8 mouse cellular contexts compared by ENCODE assay signal in the genomic region with DNA sequence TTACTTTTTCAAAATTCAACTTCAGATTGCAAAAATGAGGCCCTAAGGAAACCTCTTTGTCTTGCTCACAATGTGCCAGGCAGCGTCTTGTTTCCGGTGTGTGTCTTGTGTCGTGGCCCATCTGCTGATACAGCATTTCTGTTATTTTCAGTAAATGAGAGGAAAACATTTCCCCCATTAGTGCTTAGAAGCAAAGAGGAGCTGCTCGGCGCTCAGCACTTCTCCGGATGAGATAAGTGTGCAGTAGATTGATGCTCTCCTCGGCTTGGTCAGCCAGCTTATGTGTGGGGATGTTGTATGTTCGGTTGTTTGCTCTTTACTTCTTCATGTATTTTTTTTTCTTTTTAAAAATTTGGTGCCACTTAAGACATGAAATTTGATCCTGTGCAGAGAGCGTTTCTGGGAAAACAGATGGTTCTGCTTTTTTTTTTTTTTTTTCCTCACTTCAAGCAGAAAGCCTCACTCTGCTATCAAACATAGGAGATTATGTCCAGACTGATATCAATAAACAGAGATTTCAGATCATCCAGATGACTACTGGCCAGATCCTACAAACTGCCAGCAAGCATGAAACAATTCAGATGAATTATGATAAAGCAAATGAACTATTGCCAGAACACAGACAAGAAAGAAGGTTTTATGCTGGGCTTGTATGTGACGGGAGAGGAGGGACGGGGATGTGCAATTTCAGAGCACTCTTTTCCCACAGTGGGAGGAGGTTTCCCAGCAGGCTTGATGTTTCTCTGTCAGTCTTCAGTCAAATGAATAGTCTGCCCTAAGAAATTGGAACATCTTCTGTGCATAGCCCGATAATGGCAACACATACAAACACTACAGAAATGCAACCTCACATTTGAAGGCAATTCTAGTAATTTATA. TPM values are rescaled to one million over a fixed set of nuclear protein-coding genes. Genes with fewer than 3 reads are reported as not detected.
A peak's percentile ranks its signal among the peaks of the same experiment; 100 is the strongest.
DNase-seq lines count a peak whose midpoint lies in the region; ATAC-seq and TF ChIP-seq lines count a peak whose summit lies in the region.
"Had no signal": no experiment of that assay in that cellular context is flagged by ENCODE, and none has a peak within 500 bp of the region (broad histone marks: within the 10 kb centered on the region; RNA-seq: fewer than 3 reads in every experiment).

No protein-coding gene starts in this region.

- H3K9ac ChIP-seq in CH12.LX (ENCODE audit: insufficient read depth, low read depth) (no peak overlapping the region), MEL (ENCODE audit: control insufficient read depth, low read depth, low read length, poor library complexity, severe bottlenecking) (no peak overlapping the region)
- H3K9ac ChIP-seq in forebrain, embryonic 14.5 days (ENCODE audit: low read length) = no peak overlapping the region
- H3K9ac ChIP-seq in liver, embryonic 11.5 days (ENCODE audit: low read depth, low read length) = no peak overlapping the region

- H3K27ac ChIP-seq in CH12.LX (ENCODE audit: insufficient read depth, low read depth) = no peak overlapping the region
- no peak overlapping the region for H3K27ac ChIP-seq in MEL (ENCODE audit: control insufficient read depth, low read depth, low read length)
- H3K27ac ChIP-seq in forebrain, embryonic 14.5 days (ENCODE audit: low read depth, low read length) = peak overlapping the region; percentile 72
- H3K27ac ChIP-seq in liver, embryonic 11.5 days (ENCODE audit: low read depth, low read length) = no peak overlapping the region

- dilution Hi-C loops in CH12.LX (cut with MboI; ENCODE audit: extremely low pct_ligation_motif_present, extremely low pct_unique_long_range_greater_than_20kb, low sequenced_read_pairs) = no loop called here

- H3K36me3 ChIP-seq in CH12.LX (replicated peaks in 1 of 2; ENCODE audit: control insufficient read depth in 1 of 2, insufficient read depth in 1 of 2, low read length in 1 of 2) (peaks cover 0 to 17% of the 10 kb centered on the region in 2 experiments), MEL (ENCODE audit: control insufficient read depth in 1 of 2, insufficient read depth in 2 of 2, low read length in 2 of 2) (no peaks in the 10 kb centered on the region)
- H3K36me3 ChIP-seq in forebrain, embryonic 14.5 days (ENCODE audit: control insufficient read depth, insufficient read depth, low read length) = 0 out of 2 replicates have a peak, but pooled peaks cover 2% of the 10 kb centered on the region
- no peaks in the 10 kb centered on the region for H3K36me3 ChIP-seq in liver, embryonic 11.5 days (ENCODE audit: control insufficient read depth, insufficient read depth, low read length)

- no peaks in the 10 kb centered on the region for H3K27me3 ChIP-seq in CH12.LX (replicated peaks)
- peaks cover 0 to 1% of the 10 kb centered on the region in 2 experiments; a peak in 1 of 4 replicates for H3K27me3 ChIP-seq in MEL (ENCODE audit: control insufficient read depth in 1 of 2, insufficient read depth in 2 of 2, low read length in 2 of 2)
- H3K27me3 ChIP-seq in forebrain, embryonic 14.5 days (replicated peaks; ENCODE audit: control insufficient read depth, insufficient read depth, low read length) = no peaks in the 10 kb centered on the region
- no peaks in the 10 kb centered on the region for H3K27me3 ChIP-seq in liver, embryonic 11.5 days (replicated peaks; ENCODE audit: control insufficient read depth, insufficient read depth, low read length)
- H3K27me3 ChIP-seq: megakaryocyte, embryonic 14.5 days had no signal

- DNase-seq in CH12.LX (ENCODE audit: extremely low read depth) (no peak), MEL (ENCODE audit: low read depth, low spot score) (peak; percentile 24)
- peak; percentile 71 for DNase-seq in forebrain, embryonic 14.5 days (ENCODE audit: low spot score)
- no peak for DNase-seq in liver, embryonic 11.5 days (ENCODE audit: low spot score)
- no peak for DNase-seq in thymus, postnatal 4 days
- DNase-seq in spleen, postnatal 36 days (ENCODE audit: low spot score in 2 of 2) = no peak
- DNase-seq in ovary, postnatal 10 days (ENCODE audit: low spot score) = no peak

- no peak for TF ChIP-seq CTCF in CH12.LX (conservative IDR thresholded peaks at IDR 0.05 in 1 of 2, IDR thresholded peaks at IDR 0.05 in 1 of 2; ENCODE audit: low read depth in 2 of 2, low read length in 2 of 2)
- TF ChIP-seq CTCF in MEL (IDR thresholded peaks at IDR 0.05 in 2 of 3, conservative IDR thresholded peaks at IDR 0.05 in 1 of 3; ENCODE audit: control insufficient read depth in 1 of 3, insufficient read depth in 1 of 3, low read depth in 2 of 3, low read length in 3 of 3, poor library complexity in 1 of 3, severe bottlenecking in 1 of 3) = no peak

- TF ChIP-seq POLR2A in CH12.LX (IDR thresholded peaks at IDR 0.05; ENCODE audit: low read depth, low read length) (no peak), MEL (IDR thresholded peaks at IDR 0.05; ENCODE audit: control insufficient read depth in 1 of 2, insufficient read depth in 1 of 2, low read depth in 1 of 2, low read length in 2 of 2, poor library complexity in 1 of 2) (no peak)

- WGBS in forebrain, embryonic 14.5 days = 36% methylated on average over 12 of the region's 12 CpGs
- WGBS in liver, embryonic 11.5 days = 56% methylated on average over 12 of the region's 12 CpGs

- TF ChIP-seq EP300 in CH12.LX (IDR thresholded peaks at IDR 0.05; ENCODE audit: low read length) (no peak), MEL (IDR thresholded peaks at IDR 0.05; ENCODE audit: low read depth in 1 of 2, low read length in 2 of 2) (no peak)

- H3K4me3 ChIP-seq in CH12.LX (replicated peaks in 1 of 3; ENCODE audit: low read depth in 2 of 3, low read length in 2 of 3, poor library complexity in 1 of 3) (no peak overlapping the region), MEL (ENCODE audit: control insufficient read depth in 1 of 2, insufficient read depth in 1 of 2, low read depth in 2 of 2, low read length in 2 of 2) (no peak overlapping the region)
- no peak overlapping the region for H3K4me3 ChIP-seq in forebrain, embryonic 14.5 days (ENCODE audit: low read depth, low read length)
- no peak overlapping the region for H3K4me3 ChIP-seq in liver, embryonic 11.5 days (ENCODE audit: low read depth, low read length)
- H3K4me3 ChIP-seq: megakaryocyte, embryonic 14.5 days had no signal

- TF ChIP-seq RAD21 in CH12.LX (IDR thresholded peaks at IDR 0.05; ENCODE audit: low read depth, low read length) (no peak), MEL (IDR thresholded peaks at IDR 0.05; ENCODE audit: low read depth, low read length) (no peak)

- peak; percentile 54 for ATAC-seq in forebrain, embryonic 14.5 days
- no peak for ATAC-seq in liver, embryonic 11.5 days (replicated peaks; ENCODE audit: low FRiP score)

- H3K4me2 ChIP-seq in CH12.LX (ENCODE audit: insufficient read depth, low read depth, poor library complexity, severe bottlenecking) = no peak overlapping the region
- H3K4me2 ChIP-seq in forebrain, embryonic 14.5 days (ENCODE audit: low read length) = peak overlapping the region; percentile 6; the same call in 1 of the 2 replicates
- H3K4me2 ChIP-seq in liver, embryonic 11.5 days = peak overlapping the region; percentile 22; the same call in 1 of the 2 replicates

- H3K79me2 ChIP-seq in CH12.LX (replicated peaks; ENCODE audit: control insufficient read depth, extremely low read depth, insufficient read depth, poor library complexity, severe bottlenecking) = no peaks in the 10 kb centered on the region
- no peaks in the 10 kb centered on the region for H3K79me2 ChIP-seq in MEL (ENCODE audit: control insufficient read depth, insufficient read depth, low read length, poor library complexity)

- in situ Hi-C loops in CH12.LX (cut with MboI; ENCODE audit: low pct_ligation_motif_present, low pct_unique_long_range_greater_than_20kb, low sequenced_read_pairs) = no loop called here

- H3K9me3 ChIP-seq in CH12.LX (replicated peaks; ENCODE audit: low read length) (no peaks in the 10 kb centered on the region), MEL (replicated peaks; ENCODE audit: insufficient read depth, low read length) (no peaks in the 10 kb centered on the region)
- H3K9me3 ChIP-seq in forebrain, embryonic 14.5 days (replicated peaks; ENCODE audit: control insufficient read depth, low read length) = no peaks in the 10 kb centered on the region
- no peaks in the 10 kb centered on the region for H3K9me3 ChIP-seq in liver, embryonic 11.5 days (ENCODE audit: control insufficient read depth, low read length)
- H3K9me3 ChIP-seq: megakaryocyte, embryonic 14.5 days had no signal

- H3K4me1 ChIP-seq in CH12.LX (ENCODE audit: control insufficient read depth in 1 of 2, insufficient read depth in 2 of 2) (peaks cover 3 to 4% of the 10 kb centered on the region in 2 experiments; a peak in 2 of 4 replicates), MEL (ENCODE audit: control insufficient read depth in 1 of 2, insufficient read depth in 2 of 2, low read length in 2 of 2) (no peaks in the 10 kb centered on the region)
- H3K4me1 ChIP-seq in forebrain, embryonic 14.5 days (ENCODE audit: control insufficient read depth, insufficient read depth, low read length) = peaks cover 12% of the 10 kb centered on the region
- no peaks in the 10 kb centered on the region for H3K4me1 ChIP-seq in liver, embryonic 11.5 days (replicated peaks; ENCODE audit: control insufficient read depth, insufficient read depth, low read length)

TF ChIP-seq in CH12.LX, 34 proteins besides CTCF, POLR2A, EP300 and RAD21 (continues in another document):
- TF ChIP-seq CHD2 (IDR thresholded peaks at IDR 0.05; ENCODE audit: low read length) = no peak

TF ChIP-seq in MEL, 35 proteins besides CTCF, POLR2A, EP300 and RAD21 (continues in another document):
- TF ChIP-seq CHD1 (IDR thresholded peaks at IDR 0.05; ENCODE audit: low read depth, low read length) (no peak), USF1 (IDR thresholded peaks at IDR 0.05; ENCODE audit: low read depth, low read length) (no peak), GATA1 (IDR thresholded peaks at IDR 0.05; ENCODE audit: low read depth, low read length) (peak; percentile 42)

RNA-seq across cellular contexts. Expression of a gene that starts 25.9 kb away (rescaled TPM):
- total RNA-seq in CH12.LX (2012; rRNA removed) = 33.8 TPM in 2 replicates
- total RNA-seq in CH12.LX (2014; rRNA removed) = 32.1 and 37.7 TPM in 2 replicates
- polyA plus RNA-seq in CH12.LX (2012; ENCODE audit: insufficient read length, low read depth) = 24.5 and 25.8 TPM in 2 replicates
- total RNA-seq in MEL (2012; rRNA removed) = 26.2 and 29.2 TPM in 2 replicates
- polyA plus RNA-seq in MEL (2012; ENCODE audit: insufficient read depth in 1 of 2, insufficient read length in 2 of 2, low read depth in 1 of 2, low replicate concordance in 2 of 2, missing spikeins in 1 of 2) = 10 to 100 TPM in 1 of 2 experiments, not detected in 1; 21.0 TPM
- polyA plus RNA-seq in forebrain, embryonic 14.5 days (2014; fragmentation: Nextera tagmentation; extraction: Ambion mirVana) = 11.5 and 13.3 TPM in 2 replicates
- 13.8 and 14.3 TPM in 2 replicates for polyA plus RNA-seq in liver, embryonic 11.5 days (2014; fragmentation: Nextera tagmentation; extraction: Ambion mirVana)

RNA-seq across cellular contexts. Expression of a gene that starts 25.9 kb away (rescaled TPM):
- total RNA-seq in CH12.LX (2012; rRNA removed) = 883 and 996 TPM in 2 replicates
- total RNA-seq in CH12.LX (2014; rRNA removed) = 1,445 and 1,471 TPM in 2 replicates
- 858 and 964 TPM in 2 replicates for polyA plus RNA-seq in CH12.LX (2012; ENCODE audit: insufficient read length, low read depth)
- total RNA-seq in MEL (2012; rRNA removed) = 1,184 and 1,257 TPM in 2 replicates
- 100 to 1,000 TPM; 396 to 798 TPM for polyA plus RNA-seq in MEL (2012; ENCODE audit: insufficient read depth in 1 of 2, insufficient read length in 2 of 2, low read depth in 1 of 2, low replicate concordance in 2 of 2, missing spikeins in 1 of 2)
- polyA plus RNA-seq in forebrain, embryonic 14.5 days (2014; fragmentation: Nextera tagmentation; extraction: Ambion mirVana) = 646 and 673 TPM in 2 replicates
- polyA plus RNA-seq in liver, embryonic 11.5 days (2014; fragmentation: Nextera tagmentation; extraction: Ambion mirVana) = 683 and 762 TPM in 2 replicates

Comparison
In these comparisons a context has a peak if more than half of its experiments do, and no peak if none do; other contexts are left out.
1. DNase-seq: peak in MEL (single experiment) and forebrain, embryonic 14.5 days (single experiment); none in CH12.LX (single experiment), liver, embryonic 11.5 days (single experiment), thymus, postnatal 4 days (single experiment), spleen, postnatal 36 days (0 of 2) and ovary, postnatal 10 days (single experiment).